Mouse (Mus musculus) brain, embryonic 14.5 days (tissue): ENCODE measurements around the gene Cdk5rap3.

Experiments used
- CTCF ChIP-seq: fragments of 200-500 bp; IDR thresholded peaks from 2 replicates; pipeline ENCODE4 v1.5.1; 2012; ENCODE audit warnings: inconsistent platforms, mild to moderate bottlenecking, moderate library complexity, borderline replicate concordance; ENCODE audit not compliant: insufficient read depth, insufficient read length; ENCODE audit errors: extremely low read depth
- POLR2A ChIP-seq: fragments of 200-500 bp; IDR thresholded peaks from 2 replicates; pipeline ENCODE4 v1.6.1; 2012; ENCODE audit warnings: mild to moderate bottlenecking, inconsistent platforms, borderline replicate concordance; ENCODE audit not compliant: poor library complexity, insufficient read depth, insufficient read length, severe bottlenecking; ENCODE audit errors: extremely low read depth

DNA sequence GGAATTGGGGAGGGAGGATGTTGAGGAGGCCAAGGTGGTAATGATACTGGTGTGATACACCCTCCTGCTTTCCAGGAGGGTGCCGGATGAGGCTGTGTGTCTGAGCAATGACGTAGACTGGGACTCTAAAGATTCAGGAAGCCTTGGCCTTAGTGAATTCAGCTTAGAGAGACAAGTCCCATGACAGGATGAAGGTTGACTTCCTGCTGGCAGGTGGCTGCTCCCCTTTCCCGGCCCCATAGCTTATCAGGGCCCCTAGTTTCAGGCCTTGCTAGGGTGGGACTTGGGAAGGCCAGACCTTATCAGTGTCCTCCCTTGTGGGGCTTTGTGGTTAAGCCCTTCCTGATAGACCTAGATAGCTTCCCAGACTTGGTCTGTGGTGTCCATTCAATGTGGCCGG, 31.6 kb upstream of the Cdk5rap3 start:
- TF ChIP-seq CTCF: no peak
- TF ChIP-seq POLR2A: no peak
